Mouse (Mus musculus): Measurements from ENCODE around the gene Calml4.
A peak's percentile ranks its signal among the peaks of the same experiment; 100 is the strongest.
"Not testable (repeated sequence)": the region's sequence is repeated elsewhere in the genome, so short reads cannot be mapped to it uniquely, and the experiment has no call there.

Gene Calml4

DNA sequence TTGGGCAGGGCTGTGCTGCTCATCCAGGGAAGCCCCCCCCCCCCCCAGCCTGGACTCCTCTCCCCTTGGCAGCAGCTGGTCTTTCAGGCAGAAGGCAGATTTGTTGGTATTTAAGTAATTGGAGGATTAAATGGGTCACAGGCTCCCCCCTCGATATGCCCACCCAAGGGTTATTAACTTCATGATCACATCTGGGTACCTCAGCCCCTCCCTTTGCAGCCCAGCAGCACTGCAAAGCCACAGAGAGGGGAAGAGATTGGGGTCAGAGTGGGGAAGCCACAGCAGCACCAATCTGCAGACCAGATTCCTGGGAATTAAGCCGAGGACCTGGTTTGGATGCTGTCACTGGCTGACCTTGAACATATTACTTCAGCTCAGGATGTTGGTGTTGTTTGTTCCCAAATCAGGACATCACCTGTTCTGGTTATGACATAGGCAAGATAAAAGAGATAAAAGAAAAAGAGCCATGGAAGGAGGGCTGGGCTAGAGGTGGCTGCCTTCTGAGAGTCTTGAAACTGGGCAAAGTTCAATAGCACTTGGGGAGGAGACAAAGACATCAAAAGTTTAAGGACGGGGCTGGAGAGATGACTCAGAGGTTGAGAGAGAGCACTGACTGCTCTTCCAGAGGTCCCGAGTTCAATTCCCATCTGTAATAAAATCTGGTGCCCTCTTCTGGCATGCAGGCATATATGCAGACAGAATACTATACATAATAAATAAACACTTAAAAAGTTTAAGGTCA is 22.0 kb upstream of the Calml4 start:
- DNase-seq, result no peak

GRCm38 (mm10) chr9:62837611-62838010 is 20.3 kb upstream of the Calml4 start:
- no peak for DNase-seq

DNA sequence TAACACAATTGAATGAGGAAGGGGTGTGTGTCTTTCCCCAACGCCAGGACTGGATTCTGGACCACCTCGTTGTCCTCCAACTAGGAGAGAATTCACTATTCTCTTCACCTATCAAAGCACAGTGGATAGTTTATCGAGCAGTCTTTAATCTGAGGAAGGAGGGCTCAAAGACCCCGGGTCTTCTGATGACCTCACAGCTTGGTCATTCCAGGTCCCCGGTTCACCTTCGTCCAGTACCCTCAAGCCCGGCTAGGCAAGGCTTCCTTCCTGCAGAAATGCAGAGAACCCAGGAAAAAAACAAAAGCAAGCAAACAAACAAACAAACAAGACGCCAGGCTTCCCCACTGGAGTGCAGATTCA is 19.8 kb upstream of the Calml4 start:
- no peak for DNase-seq

- peak; percentile 92 for DNase-seq
These were observed 19.2 kb upstream of the Calml4 start, which contains the start of gene Cln6 for GRCm38 (mm10) chr9:62838506-62839171. TSS of gene Cln6 (plus strand) at chr9:62838785.

GRCm38 (mm10) chr9:62839172-62839770 is 18.6 kb upstream of the Calml4 start:
- no peak for DNase-seq

DNA sequence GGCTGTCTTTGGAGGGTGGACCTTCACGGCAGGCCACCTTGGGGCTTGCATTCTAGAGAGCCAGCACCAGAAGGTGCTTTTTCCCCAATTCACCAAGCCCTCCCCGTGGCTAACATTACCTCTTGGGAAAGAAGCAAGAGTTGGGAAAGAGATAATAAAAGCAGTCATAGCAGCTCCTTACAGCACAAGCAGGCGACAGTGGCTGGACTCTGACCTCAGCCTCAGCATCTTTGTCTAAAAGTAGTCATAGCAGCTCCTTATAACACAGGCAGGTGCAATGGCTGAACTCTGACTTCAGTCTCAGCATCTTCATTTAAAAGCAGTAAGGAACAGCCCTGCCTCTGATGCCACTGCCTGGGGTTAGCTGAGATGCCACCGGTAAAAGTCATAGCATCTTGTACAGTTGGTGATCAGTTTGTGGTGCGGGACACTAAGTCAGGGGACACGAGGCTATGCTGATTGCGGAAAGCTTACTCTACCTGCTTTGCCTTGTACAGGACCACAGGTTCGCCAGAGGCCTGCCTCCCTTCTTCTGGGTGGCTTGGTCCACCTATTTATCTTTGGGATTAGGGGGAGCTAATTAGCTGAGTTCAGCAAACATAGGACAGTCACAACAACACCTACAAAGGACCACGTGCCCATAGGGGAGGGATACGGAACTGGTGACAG is 14.4 kb upstream of the Calml4 start:
- DNase-seq, result no peak

GRCm38 (mm10) chr9:62844461-62844860 is 13.4 kb upstream of the Calml4 start:
- DNase-seq, result no peak

GRCm38 (mm10) chr9:62847694-62848093 is 10.2 kb upstream of the Calml4 start:
- DNase-seq, result peak; percentile 93

GRCm38 (mm10) chr9:62848641-62849040 is 9.2 kb upstream of the Calml4 start:
- DNase-seq, result no peak

GRCm38 (mm10) chr9:62851571-62851970 is 6.3 kb upstream of the Calml4 start:
- DNase-seq, result no peak

GRCm38 (mm10) chr9:62854483-62854882 is 3.4 kb upstream of the Calml4 start:
- peak; percentile 39 for DNase-seq

DNA sequence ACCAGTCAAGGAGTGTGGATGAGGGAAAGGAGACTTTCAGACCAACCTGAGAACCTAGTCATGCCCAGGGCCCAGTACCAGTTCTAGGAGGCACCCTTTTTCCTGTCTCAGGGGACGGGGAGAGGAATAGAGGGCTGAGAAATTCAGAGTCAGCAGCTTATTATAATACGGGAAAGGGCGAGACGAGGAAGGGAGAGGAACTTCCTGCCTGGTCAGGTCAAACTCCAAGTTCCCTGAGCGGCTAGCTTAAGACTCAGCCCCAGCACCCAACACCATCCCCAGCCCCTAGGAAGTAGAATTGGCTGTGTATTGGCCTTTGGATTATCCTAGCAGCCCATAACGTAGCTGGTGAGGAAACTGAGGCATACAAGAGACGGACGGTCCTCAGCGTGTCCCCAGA is 664 bp upstream of the Calml4 start:
- peak; percentile 37 for DNase-seq

GRCm38 (mm10) chr9:62858266-62859019 is 563 bp downstream of the Calml4 start:
- no peak for DNase-seq

GRCm38 (mm10) chr9:62860102-62860501 is 2.2 kb downstream of the Calml4 start:
- not testable (repeated sequence) for DNase-seq

DNA sequence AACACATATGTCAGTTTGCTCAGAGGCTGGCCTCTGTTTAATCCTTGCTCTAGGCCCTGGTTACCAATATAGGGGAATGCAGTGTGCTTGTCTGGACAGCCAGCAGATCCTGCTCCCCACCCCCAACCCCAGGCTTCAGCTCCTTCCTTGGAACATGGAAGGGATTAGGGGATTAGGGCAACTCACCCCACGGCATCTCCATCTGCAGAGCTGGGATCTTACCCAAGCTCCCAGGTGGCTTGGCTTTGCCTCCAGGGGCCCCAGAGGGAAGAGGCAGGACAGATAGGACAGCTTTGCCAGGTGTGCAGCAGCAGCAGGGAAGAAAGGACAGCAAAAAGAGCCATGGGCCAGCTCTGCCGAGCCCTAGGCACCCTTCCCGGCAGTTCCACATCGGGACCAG is 3.0 kb downstream of the Calml4 start:
- DNase-seq, result no peak

GRCm38 (mm10) chr9:62869236-62869635 is 11.4 kb downstream of the Calml4 start:
- not testable (repeated sequence) for DNase-seq

DNA sequence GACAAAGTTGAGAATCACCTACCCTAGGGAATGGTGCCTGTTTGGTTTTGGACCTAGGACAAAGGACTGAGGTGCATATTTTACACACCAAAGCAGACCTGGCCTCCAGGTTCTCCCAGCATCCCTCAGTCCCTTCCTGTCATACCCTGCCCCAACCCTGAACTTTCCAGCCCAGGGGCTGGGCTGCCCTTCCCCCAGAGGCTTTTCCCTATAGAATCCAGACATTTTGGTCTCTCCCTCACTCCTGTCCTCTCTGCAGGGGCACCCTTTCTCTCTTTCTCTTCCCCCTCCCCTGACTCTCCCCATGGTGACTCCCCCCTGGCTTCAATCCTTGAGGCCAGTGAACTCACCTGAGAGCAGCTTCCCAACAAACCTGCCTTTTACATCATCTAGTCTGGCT is 12.8 kb downstream of the Calml4 start:
- no peak for DNase-seq

GRCm38 (mm10) chr9:62876966-62877616 is 19.2 kb downstream of the Calml4 start:
- DNase-seq, result no peak

GRCm38 (mm10) chr9:62877825-62878224 is 19.9 kb downstream of the Calml4 start:
- DNase-seq, result no peak

DNA sequence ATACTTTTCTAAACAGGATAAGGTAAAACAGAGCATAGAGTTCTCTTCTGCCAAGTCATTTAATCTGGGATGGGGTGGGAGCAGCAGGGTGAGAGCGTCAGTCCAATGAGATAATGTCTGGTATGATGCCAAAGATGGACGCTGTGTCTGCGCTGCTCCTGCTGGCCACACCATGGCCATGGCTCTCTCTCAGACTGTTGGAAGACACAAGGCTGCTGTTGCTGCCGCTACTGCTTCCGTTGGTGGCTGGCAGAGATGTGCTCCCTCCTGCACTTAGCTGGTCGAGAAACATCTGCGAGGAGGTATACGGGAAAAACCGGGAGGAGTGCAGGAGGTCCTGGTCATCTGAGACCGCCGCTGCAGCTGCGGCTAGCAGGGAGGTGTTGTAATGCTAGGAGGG is 24.0 kb downstream of the Calml4 start:
- peak; percentile 81 for DNase-seq

DNA sequence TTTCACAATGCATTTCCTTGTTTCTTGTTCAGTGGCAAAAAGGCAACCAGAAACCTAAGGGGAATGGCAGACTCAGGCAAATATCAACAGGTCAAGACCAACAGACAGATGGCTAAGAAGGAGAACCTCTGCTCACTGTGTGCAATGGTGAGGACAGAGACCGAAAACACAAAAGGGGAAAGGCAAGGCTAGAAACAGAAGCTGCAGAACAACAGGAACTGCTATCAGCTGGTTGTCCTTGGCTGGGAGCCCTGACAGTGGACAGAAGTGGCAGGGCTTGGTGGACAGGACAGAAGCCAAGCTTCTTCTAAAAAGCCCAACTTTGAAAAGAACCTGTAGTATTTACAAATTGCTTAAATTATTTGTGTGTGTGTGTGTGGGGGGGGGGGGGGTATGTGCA is 36.6 kb downstream of the Calml4 start:
- DNase-seq, result peak; percentile 30

DNA sequence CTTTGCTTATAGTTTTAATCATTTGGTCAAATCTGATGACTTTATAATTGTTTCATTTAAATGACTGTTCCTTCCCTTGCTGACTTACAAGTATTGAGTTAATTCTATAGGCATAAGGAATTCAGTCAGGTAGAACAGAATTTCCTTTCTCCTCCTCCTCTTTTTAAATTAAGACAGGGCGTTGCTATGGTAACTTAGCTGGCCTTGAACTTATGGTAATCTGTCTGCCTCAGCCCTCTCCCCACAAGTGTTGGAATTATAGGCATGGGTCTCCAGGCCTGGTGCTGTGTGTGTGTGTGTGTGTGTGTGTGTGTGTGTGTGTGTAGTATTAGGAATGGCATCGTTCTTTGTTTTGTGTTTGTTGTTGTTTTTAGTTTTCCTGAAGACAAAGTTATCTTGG is 43.9 kb downstream of the Calml4 start:
- DNase-seq, result no peak
